Mouse (Mus musculus) liver, embryonic 14.5 days (tissue): ENCODE measurements around the gene Sdccag8.

ENCODE experiments used
- CTCF ChIP-seq: IDR thresholded peaks from 2 replicates; pipeline ENCODE4 v1.5.1; 2016; ENCODE audit warnings: antibody characterized with exemption, low read depth, control low read depth
- EP300 ChIP-seq: IDR thresholded peaks from 2 replicates; pipeline ENCODE4 v1.6.1; 2016; ENCODE audit warnings: antibody characterized with exemption, low read depth

- TF ChIP-seq EP300, result no peak
- no peak for TF ChIP-seq CTCF
Measured at GRCm38 (mm10) chr1:176930981-176931500, 116.6 kb downstream of the Sdccag8 start.
